Mouse (Mus musculus): Measurements from ENCODE around the gene Tectb.
"Not testable (repeated sequence)": the region's sequence is repeated elsewhere in the genome, so short reads cannot be mapped to it uniquely, and the experiment has no call there.

Tectb gene

GRCm38 (mm10) chr19:55180433-55180832 lies at the start of gene Tectb:
Tectb (plus strand) TSS chr19:55180733.
- DNase-seq (ENCODE audit: low read depth, low spot score) = no peak

GRCm38 (mm10) chr19:55131747-55132146 lies 48.8 kb upstream of the Tectb start:
- no peak for DNase-seq (ENCODE audit: low read depth, low spot score)

GRCm38 (mm10) chr19:55132476-55132875 lies 48.1 kb upstream of the Tectb start:
- no peak for DNase-seq (ENCODE audit: low read depth, low spot score)

GRCm38 (mm10) chr19:55134521-55134920 lies 46.0 kb upstream of the Tectb start:
- DNase-seq (ENCODE audit: low read depth, low spot score) = no peak

GRCm38 (mm10) chr19:55135918-55136317 lies 44.6 kb upstream of the Tectb start:
- DNase-seq (ENCODE audit: low read depth, low spot score) = no peak

GRCm38 (mm10) chr19:55136693-55137427 lies 43.7 kb upstream of the Tectb start:
- no peak for DNase-seq (ENCODE audit: low read depth, low spot score)

- DNase-seq (ENCODE audit: low read depth, low spot score) = no peak
Observed at GRCm38 (mm10) chr19:55137884-55138283, 42.6 kb upstream of the Tectb start.

- no peak for DNase-seq (ENCODE audit: low read depth, low spot score)
Observed at GRCm38 (mm10) chr19:55138506-55138905, 42.0 kb upstream of the Tectb start.

- no peak for DNase-seq (ENCODE audit: low read depth, low spot score)
Observed at GRCm38 (mm10) chr19:55139301-55139700, 41.2 kb upstream of the Tectb start.

- DNase-seq (ENCODE audit: low read depth, low spot score) = peak; percentile 77
Observed at GRCm38 (mm10) chr19:55143391-55144300, 36.9 kb upstream of the Tectb start.

GRCm38 (mm10) chr19:55144691-55145090 lies 35.8 kb upstream of the Tectb start:
- no peak for DNase-seq (ENCODE audit: low read depth, low spot score)

GRCm38 (mm10) chr19:55145136-55145535 lies 35.4 kb upstream of the Tectb start:
- no peak for DNase-seq (ENCODE audit: low read depth, low spot score)

GRCm38 (mm10) chr19:55147568-55147967 lies 33.0 kb upstream of the Tectb start:
- peak; percentile 11 for DNase-seq (ENCODE audit: low read depth, low spot score)

GRCm38 (mm10) chr19:55148109-55148508 lies 32.4 kb upstream of the Tectb start:
- no peak for DNase-seq (ENCODE audit: low read depth, low spot score)

GRCm38 (mm10) chr19:55149646-55150045 lies 30.9 kb upstream of the Tectb start:
- DNase-seq (ENCODE audit: low read depth, low spot score) = no peak

- not testable (repeated sequence) for DNase-seq (ENCODE audit: low read depth, low spot score)
Observed at GRCm38 (mm10) chr19:55152274-55152673, 28.3 kb upstream of the Tectb start.

- DNase-seq (ENCODE audit: low read depth, low spot score) = no peak
Observed at GRCm38 (mm10) chr19:55152983-55153382, 27.6 kb upstream of the Tectb start.

GRCm38 (mm10) chr19:55157029-55157428 lies 23.5 kb upstream of the Tectb start:
- DNase-seq (ENCODE audit: low read depth, low spot score) = no peak

- DNase-seq (ENCODE audit: low read depth, low spot score) = no peak
Observed at GRCm38 (mm10) chr19:55158606-55159005, 21.9 kb upstream of the Tectb start.

GRCm38 (mm10) chr19:55159826-55160225 lies 20.7 kb upstream of the Tectb start:
- DNase-seq (ENCODE audit: low read depth, low spot score) = no peak

GRCm38 (mm10) chr19:55162271-55162670 lies 18.3 kb upstream of the Tectb start:
- DNase-seq (ENCODE audit: low read depth, low spot score) = peak; percentile 25

GRCm38 (mm10) chr19:55164162-55164561 lies 16.4 kb upstream of the Tectb start:
- DNase-seq (ENCODE audit: low read depth, low spot score) = no peak

All from ZHBTc4 (cell line).